Mouse (Mus musculus) hindbrain, embryonic 13.5 days (tissue): ENCODE measurements around the gene Hba-x. TPM values are rescaled to one million over a fixed set of nuclear protein-coding genes. Genes with fewer than 3 reads are reported as not detected.
"Not testable (repeated sequence)": the region's sequence is repeated elsewhere in the genome, so short reads cannot be mapped to it uniquely, and the experiment has no call there.

Source experiments
- ATAC-seq: fragments of 200-750 bp; cut with Nextera tagmentation; 2 replicates; pipeline ENCODE4 v1.8.0; 2017; ENCODE audit warnings: moderate TSS enrichment; ENCODE audit not compliant: low FRiP score
- H3K27ac ChIP-seq: fragments of 300-500 bp; sonication (generic); 2 replicates; pipeline ENCODE4 v1.5.1; 2015; ENCODE audit warnings: inconsistent platforms, mild to moderate bottlenecking, moderate library complexity
- H3K27me3 ChIP-seq: fragments of 300-500 bp; sonication (generic); 2 replicates; pipeline ENCODE4 v1.6.1; 2015; ENCODE audit warnings: mild to moderate bottlenecking, inconsistent platforms
- H3K36me3 ChIP-seq: fragments of 300-500 bp; sonication (generic); 2 replicates; pipeline ENCODE4 v1.6.1; 2015; ENCODE audit warnings: mild to moderate bottlenecking, inconsistent platforms
- H3K4me1 ChIP-seq: fragments of 300-500 bp; sonication (generic); replicated peaks from 2 replicates; pipeline ENCODE4 v1.6.1; 2015; ENCODE audit warnings: inconsistent platforms
- H3K4me2 ChIP-seq: fragments of 300-500 bp; sonication (generic); 2 replicates; pipeline ENCODE4 v1.6.1; 2015; ENCODE audit warnings: inconsistent platforms, mild to moderate bottlenecking, moderate library complexity
- H3K4me3 ChIP-seq: fragments of 300-500 bp; sonication (generic); 2 replicates; pipeline ENCODE4 v1.5.1; 2015; ENCODE audit warnings: mild to moderate bottlenecking, inconsistent platforms
- H3K9ac ChIP-seq: fragments of 300-500 bp; sonication (generic); 2 replicates; pipeline ENCODE4 v1.6.1; 2015; ENCODE audit warnings: mild to moderate bottlenecking, inconsistent platforms
- H3K9me3 ChIP-seq: fragments of 300-500 bp; sonication (generic); 2 replicates; pipeline ENCODE4 v1.6.1; 2016; ENCODE audit warnings: inconsistent platforms
- WGBS: fragments of 180-500 bp; shearing (Covaris S2); methylation state at CpG from one replicate; pipeline ENCODE4 v1.1.7; 2015; 5-methylcytosine and 5-hydroxymethylcytosine counted together
- polyA plus RNA-seq: library from polyadenylated mRNA; unstranded; fragments of >200 nt; fragmentation: Nextera tagmentation; extraction: Ambion mirVana; gene quantifications from 2 replicates; pipeline ENCODE4 v1.2.1, GENCODE M21; 2015

Gene Hba-x
- polyA plus RNA-seq, 1 experiment from 2014 or later = 392 TPM

DNA sequence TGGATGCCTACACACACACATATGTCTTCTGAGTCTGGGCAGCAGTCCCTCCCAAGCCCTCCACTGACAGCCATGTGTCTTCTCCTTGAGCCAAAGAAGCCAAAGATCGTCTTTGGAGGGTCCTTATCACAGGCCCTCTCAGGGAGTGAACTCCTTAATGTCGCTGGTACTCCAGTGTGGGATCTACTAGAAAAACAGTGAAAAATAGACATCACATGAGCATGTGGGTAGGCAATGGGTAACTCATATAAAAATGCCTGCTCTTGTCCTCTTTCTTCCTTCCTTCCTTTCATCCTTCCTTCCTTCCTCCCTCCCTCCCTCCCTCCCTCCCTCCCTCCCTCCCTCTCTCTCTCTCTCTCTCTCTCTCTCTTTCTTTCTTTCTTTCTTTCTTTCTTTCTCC, 21.2 kb downstream of the Hba-x start:
- not testable (repeated sequence) for H3K9me3 ChIP-seq, H3K4me3 ChIP-seq, ATAC-seq, H3K9ac ChIP-seq, H3K4me1 ChIP-seq, H3K27ac ChIP-seq, H3K36me3 ChIP-seq, H3K4me2 ChIP-seq
- H3K27me3 ChIP-seq = peaks cover 15% of the 10 kb centered on the region
- WGBS = 55% methylated on average over 2 of the region's 2 CpGs

- no peak for ATAC-seq
- Histone ChIP-seq H3K27ac (no peak overlapping the region), H3K4me1 (no peaks in the 10 kb centered on the region), H3K4me3 (no peak overlapping the region), H3K9ac (no peak overlapping the region), H3K27me3 (peaks cover 15% of the 10 kb centered on the region), H3K9me3 (no peaks in the 10 kb centered on the region), H3K36me3 (no peaks in the 10 kb centered on the region), H3K4me2 (no peak overlapping the region)
- WGBS = 93% methylated on average over 1 of the region's 1 CpGs
Observed at GRCm38 (mm10) chr11:32297866-32298531, 21.8 kb downstream of the Hba-x start.

DNA sequence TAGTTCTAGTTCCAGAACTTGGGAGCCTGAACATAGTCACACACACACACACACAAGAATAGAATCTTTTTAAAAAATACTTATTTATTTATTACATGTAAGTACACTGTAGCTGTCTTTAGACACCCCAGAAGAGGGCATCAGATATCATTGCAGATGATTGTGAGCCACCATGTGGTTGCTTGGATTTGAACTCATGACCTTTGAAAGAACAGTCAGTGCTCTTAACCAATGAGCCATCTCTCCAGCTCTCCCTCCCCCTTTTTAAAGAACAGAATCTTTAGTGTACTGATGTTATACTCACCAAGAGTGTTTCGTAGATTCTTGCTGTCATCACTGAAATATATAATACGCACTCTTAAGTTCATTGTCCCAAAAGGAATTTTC, 22.3 kb downstream of the Hba-x start:
- Histone ChIP-seq H3K27ac (no peak overlapping the region), H3K36me3 (no peaks in the 10 kb centered on the region), H3K9ac (no peak overlapping the region), H3K9me3 (no peaks in the 10 kb centered on the region), H3K27me3 (peaks cover 15% of the 10 kb centered on the region), H3K4me1 (no peaks in the 10 kb centered on the region), H3K4me3 (no peak overlapping the region), H3K4me2 (no peak overlapping the region)
- no peak for ATAC-seq
- WGBS = 98% methylated on average over 2 of the region's 2 CpGs

DNA sequence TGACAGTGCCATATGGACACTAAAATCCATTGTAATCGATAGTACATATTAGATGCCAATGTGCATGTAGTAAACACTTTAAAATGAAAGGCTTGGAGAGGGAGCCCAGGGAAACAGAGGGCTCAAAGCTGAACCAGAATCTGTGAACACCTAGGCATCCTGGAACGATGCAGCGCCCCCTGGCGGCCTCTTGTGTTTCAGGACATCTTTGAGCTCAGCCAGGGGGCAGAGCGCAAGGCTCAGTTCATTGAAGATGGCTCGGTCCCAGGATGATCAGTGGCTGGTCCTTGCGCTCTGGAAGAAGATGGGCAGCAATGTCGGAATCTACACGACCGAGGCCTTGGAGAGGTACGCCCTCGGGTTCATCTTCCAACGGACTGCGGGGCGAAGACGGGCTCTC, 23.7 kb downstream of the Hba-x start, which contains the start of gene Hbq1a:
Hbq1a (plus strand) TSS at position 205 of the 400 bp plus-strand sequence.
- H3K4me2 ChIP-seq = peak within 1 kb of the TSS; percentile 52
- H3K27ac ChIP-seq, H3K9me3 ChIP-seq, H3K4me1 ChIP-seq, H3K9ac ChIP-seq, H3K36me3 ChIP-seq: not testable (repeated sequence)
- peak within 1 kb of the TSS; percentile 33 for H3K4me3 ChIP-seq
- H3K27me3 ChIP-seq = peaks cover 15% of the 10 kb centered on the region
- WGBS = 8% methylated on average over 16 of the region's 16 CpGs
- peak; percentile 54 for ATAC-seq

DNA sequence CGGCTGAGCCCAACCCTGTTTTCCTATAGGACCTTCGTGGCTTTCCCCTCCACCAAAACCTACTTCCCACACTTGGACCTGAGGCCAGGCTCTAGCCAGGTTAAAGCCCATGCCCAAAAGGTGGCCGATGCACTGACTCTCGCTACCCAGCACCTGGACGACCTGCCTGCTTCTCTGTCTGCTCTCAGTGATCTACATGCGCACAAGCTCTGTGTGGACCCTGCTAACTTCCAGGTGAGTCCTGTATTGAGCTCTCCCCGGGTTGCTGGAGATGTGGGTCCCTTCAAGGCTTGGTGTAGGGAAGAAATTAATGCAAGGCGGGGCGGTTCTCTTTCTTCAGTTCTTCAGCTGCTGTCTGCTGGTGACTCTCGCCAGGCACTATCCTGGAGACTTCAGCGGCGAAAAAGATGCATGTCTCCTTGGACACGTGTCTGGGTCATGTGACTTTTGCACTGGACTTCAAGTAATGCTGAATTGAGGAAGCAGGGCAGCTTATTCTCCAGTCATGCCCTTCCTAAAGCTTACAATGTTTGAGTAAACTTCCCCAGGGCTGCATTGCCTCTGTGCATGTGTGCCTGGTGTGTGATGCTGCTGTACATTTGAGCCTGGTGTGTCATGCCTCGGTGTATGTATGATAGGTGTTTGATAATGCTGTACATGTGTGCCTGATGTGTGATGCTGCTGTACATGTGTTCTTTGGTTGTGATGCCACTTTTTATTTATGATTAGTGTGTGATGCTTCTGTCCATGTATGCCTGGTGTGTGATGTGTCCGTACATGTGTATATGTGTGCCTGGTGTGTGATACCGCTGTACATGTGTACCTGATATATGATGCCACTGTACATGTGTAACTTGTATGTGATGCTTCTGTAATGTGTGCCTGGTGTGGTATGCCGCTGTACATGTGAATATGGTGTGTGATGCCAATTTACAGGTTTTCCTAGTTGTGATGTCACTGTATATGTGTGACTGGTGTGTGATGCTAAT, 24.4 kb downstream of the Hba-x start:
- H3K9ac ChIP-seq = no peak overlapping the region; the same call in 1 of the 2 replicates
- ATAC-seq = peak; percentile 47; the same call in 1 of the 2 replicates
- H3K4me1 ChIP-seq = no peaks in the 10 kb centered on the region
- no peaks in the 10 kb centered on the region for H3K9me3 ChIP-seq
- WGBS = 60% methylated on average over 14 of the region's 17 CpGs
- H3K4me2 ChIP-seq = peak overlapping the region; percentile 52
- no peaks in the 10 kb centered on the region for H3K36me3 ChIP-seq
- peaks cover 15% of the 10 kb centered on the region for H3K27me3 ChIP-seq
- H3K27ac ChIP-seq = no peak overlapping the region
- H3K4me3 ChIP-seq = peak overlapping the region; percentile 33

- no peak overlapping the region for H3K9ac ChIP-seq
- H3K4me3 ChIP-seq = no peak overlapping the region
- H3K4me2 ChIP-seq = no peak overlapping the region
- 73% methylated on average over 1 of the region's 1 CpGs for WGBS
- no peaks in the 10 kb centered on the region for H3K36me3 ChIP-seq
- peaks cover 15% of the 10 kb centered on the region for H3K27me3 ChIP-seq
- ATAC-seq = no peak
- no peak overlapping the region for H3K27ac ChIP-seq
- no peaks in the 10 kb centered on the region for H3K9me3 ChIP-seq
- no peaks in the 10 kb centered on the region for H3K4me1 ChIP-seq
Observed at GRCm38 (mm10) chr11:32301506-32301905, 25.3 kb downstream of the Hba-x start.

DNA sequence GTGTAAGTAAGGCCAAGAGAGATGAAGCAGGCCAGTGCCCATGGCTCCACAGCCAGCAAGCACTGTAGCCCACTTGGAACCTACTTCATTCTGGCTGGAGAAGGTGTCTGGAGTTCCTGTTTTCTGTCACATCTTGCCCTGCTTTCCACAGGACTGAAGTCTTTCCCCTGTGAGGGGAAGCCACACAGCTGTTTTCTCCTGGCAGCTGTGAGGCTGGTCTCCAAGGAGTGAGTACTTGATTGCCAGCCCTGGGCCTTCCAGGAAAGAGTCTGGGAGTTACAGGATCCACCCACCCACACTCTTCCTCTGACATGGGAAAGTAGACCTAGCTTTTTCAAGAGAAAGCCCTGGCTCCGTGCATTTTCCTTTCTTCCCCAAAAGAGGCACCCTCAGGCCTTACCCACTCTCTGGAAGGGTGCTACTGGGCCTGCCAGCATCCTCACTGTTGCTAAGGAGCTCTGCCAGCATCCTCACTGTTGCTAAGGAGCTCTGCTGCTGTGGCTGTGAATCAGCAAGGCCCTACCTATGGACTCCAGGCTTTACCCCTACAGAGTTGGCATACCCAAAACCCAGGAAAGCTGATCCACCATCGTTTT, 26.7 kb downstream of the Hba-x start:
- H3K27ac ChIP-seq = no peak overlapping the region
- no peak overlapping the region for H3K4me3 ChIP-seq
- H3K9me3 ChIP-seq = no peaks in the 10 kb centered on the region
- 59% methylated on average over 2 of the region's 2 CpGs for WGBS
- H3K4me2 ChIP-seq = no peak overlapping the region
- H3K9ac ChIP-seq = no peak overlapping the region
- peaks cover 15% of the 10 kb centered on the region for H3K27me3 ChIP-seq
- ATAC-seq = no peak
- no peaks in the 10 kb centered on the region for H3K4me1 ChIP-seq
- no peaks in the 10 kb centered on the region for H3K36me3 ChIP-seq

DNA sequence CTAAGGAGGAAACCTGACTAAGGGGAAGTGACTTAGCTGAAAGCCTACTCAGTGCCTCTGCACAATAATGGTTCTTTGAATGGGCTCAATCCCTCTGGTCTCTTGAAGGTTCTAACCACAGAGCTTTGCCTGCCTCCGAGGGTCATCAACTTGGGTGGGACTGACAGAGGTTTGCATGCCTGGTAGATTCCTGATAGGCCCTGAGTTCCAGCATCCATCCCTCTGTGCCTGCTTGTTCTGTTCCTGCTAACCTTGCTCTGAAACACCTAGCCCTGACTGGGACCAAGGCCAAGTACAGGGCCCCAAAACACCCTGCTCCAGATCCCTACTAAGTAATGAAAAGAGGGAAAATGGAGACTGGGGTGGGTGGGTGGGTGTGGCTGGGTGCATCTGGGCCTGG, 27.3 kb downstream of the Hba-x start:
- ATAC-seq = no peak
- Histone ChIP-seq H3K4me2 (no peak overlapping the region), H3K4me3 (no peak overlapping the region), H3K9me3 (no peaks in the 10 kb centered on the region), H3K4me1 (no peaks in the 10 kb centered on the region), H3K36me3 (no peaks in the 10 kb centered on the region), H3K27ac (no peak overlapping the region), H3K27me3 (peaks cover 15% of the 10 kb centered on the region), H3K9ac (no peak overlapping the region)
- WGBS = 86% methylated on average over 1 of the region's 1 CpGs

- Histone ChIP-seq H3K27me3 (no peaks in the 10 kb centered on the region), H3K27ac (no peak overlapping the region), H3K4me2 (no peak overlapping the region), H3K36me3 (no peaks in the 10 kb centered on the region), H3K9me3 (no peaks in the 10 kb centered on the region), H3K4me3 (no peak overlapping the region), H3K9ac (no peak overlapping the region), H3K4me1 (no peaks in the 10 kb centered on the region)
- ATAC-seq = no peak
- WGBS = 73% methylated on average over 1 of the region's 1 CpGs
Observed at GRCm38 (mm10) chr11:32307006-32307405, 30.8 kb downstream of the Hba-x start.

DNA sequence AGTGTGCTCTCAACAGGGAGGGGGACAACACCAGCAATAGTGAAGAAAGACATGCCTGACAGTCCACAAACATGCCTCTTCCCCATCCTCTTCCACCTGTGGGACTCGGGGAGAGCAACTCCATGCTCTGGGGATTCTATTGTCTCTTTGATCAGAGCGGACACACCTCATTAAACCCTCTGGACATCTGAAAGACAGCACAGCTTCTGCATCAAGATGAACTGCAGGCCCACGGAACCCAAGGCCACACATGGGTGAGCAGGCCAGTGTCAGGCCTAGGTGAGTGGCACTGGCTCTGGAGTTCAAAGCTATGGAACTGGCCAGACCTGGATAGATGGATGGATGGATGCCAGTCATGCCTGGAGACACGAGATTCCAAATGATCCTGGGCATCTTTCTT, 33.2 kb downstream of the Hba-x start:
- no peak for ATAC-seq
- H3K4me2 ChIP-seq = no peak overlapping the region
- H3K27ac ChIP-seq = no peak overlapping the region
- 42% methylated on average over 4 of the region's 4 CpGs for WGBS
- no peaks in the 10 kb centered on the region for H3K36me3 ChIP-seq
- no peak overlapping the region for H3K9ac ChIP-seq
- no peaks in the 10 kb centered on the region for H3K9me3 ChIP-seq
- no peaks in the 10 kb centered on the region for H3K4me1 ChIP-seq
- no peaks in the 10 kb centered on the region for H3K27me3 ChIP-seq
- H3K4me3 ChIP-seq = no peak overlapping the region

- Histone ChIP-seq H3K27me3 (no peaks in the 10 kb centered on the region), H3K9me3 (no peaks in the 10 kb centered on the region), H3K27ac (no peak overlapping the region), H3K4me1 (no peaks in the 10 kb centered on the region), H3K9ac (no peak overlapping the region), H3K4me3 (no peak overlapping the region), H3K36me3 (no peaks in the 10 kb centered on the region), H3K4me2 (no peak overlapping the region)
- no peak for ATAC-seq
- WGBS = 79% methylated on average over 3 of the region's 3 CpGs
Observed at GRCm38 (mm10) chr11:32309928-32310327, 33.7 kb downstream of the Hba-x start.

- H3K4me1 ChIP-seq = no peaks in the 10 kb centered on the region
- no peak overlapping the region for H3K4me3 ChIP-seq
- H3K9me3 ChIP-seq = no peaks in the 10 kb centered on the region
- no peak overlapping the region for H3K27ac ChIP-seq
- H3K4me2 ChIP-seq = no peak overlapping the region
- 92% methylated on average over 3 of the region's 3 CpGs for whole genome bisulfite sequencing
- ATAC-seq = no peak
- H3K27me3 ChIP-seq = no peaks in the 10 kb centered on the region
- H3K9ac ChIP-seq = no peak overlapping the region
- H3K36me3 ChIP-seq = no peaks in the 10 kb centered on the region
Observed at GRCm38 (mm10) chr11:32316009-32316408, 39.8 kb downstream of the Hba-x start.
